Mouse (Mus musculus) CH12.LX (cell line): ENCODE data around the gene Lekr1. TPM values are rescaled to one million over a fixed set of nuclear protein-coding genes. Genes with fewer than 3 reads are reported as not detected.

Experiments used
- DNase-seq: peaks from one replicate; pipeline ENCODE4 v3.0.0-alpha.2; 2013; ENCODE audit errors: extremely low read depth
- H3K27ac ChIP-seq: 2 replicates; pipeline ENCODE4 v1.5.1; 2012; ENCODE audit warnings: low read depth, mild to moderate bottlenecking, control low read depth, moderate library complexity; ENCODE audit not compliant: insufficient read depth
- H3K27me3 ChIP-seq: replicated peaks from 2 replicates; pipeline ENCODE3; 2012; ENCODE audit warnings: inconsistent platforms
- H3K36me3 ChIP-seq, 2 experiments: replicated peaks in 1 of 2; 2 replicates each; pipeline versions ENCODE3 to v1.6.1; 2012; ENCODE audit warnings: inconsistent platforms in 1 of 2, low read length in 1 of 2, mild to moderate bottlenecking in 1 of 2, mixed read lengths in 1 of 2, moderate library complexity in 1 of 2; ENCODE audit not compliant: control insufficient read depth in 1 of 2, insufficient read depth in 1 of 2
- H3K4me1 ChIP-seq, 2 experiments: 2 replicates each; pipeline ENCODE4 v1.6.1; 2012; ENCODE audit warnings: inconsistent platforms in 1 of 2, moderate library complexity in 1 of 2; ENCODE audit not compliant: insufficient read depth in 2 of 2, control insufficient read depth in 1 of 2
- H3K4me2 ChIP-seq: 2 replicates; pipeline ENCODE4 v1.6.1; 2012; ENCODE audit warnings: low read depth, mild to moderate bottlenecking, control low read depth; ENCODE audit not compliant: poor library complexity, insufficient read depth, severe bottlenecking
- H3K4me3 ChIP-seq, 3 experiments: fragments of 150-350 bp in 1 of 3; sonication (generic) in 1 of 3; replicated peaks in 1 of 3; 2 replicates each; pipeline versions ENCODE3 to v1.5.1; 2011 to 2012; ENCODE audit warnings: low read depth in 2 of 3, low read length in 2 of 3, mild to moderate bottlenecking in 2 of 3, moderate library complexity in 2 of 3, control low read depth in 1 of 3, improper control_type of control experiment in 1 of 3, inconsistent platforms in 1 of 3, mixed read lengths in 1 of 3; ENCODE audit not compliant: poor library complexity in 1 of 3
- H3K79me2 ChIP-seq: replicated peaks from 2 replicates; pipeline ENCODE4 v1.6.1; 2012; ENCODE audit warnings: mild to moderate bottlenecking, moderate library complexity; ENCODE audit not compliant: control insufficient read depth, poor library complexity, insufficient read depth, severe bottlenecking; ENCODE audit errors: extremely low read depth
- H3K9ac ChIP-seq: 2 replicates; pipeline ENCODE4 v1.6.1; 2012; ENCODE audit warnings: low read depth, mild to moderate bottlenecking, control low read depth, moderate library complexity; ENCODE audit not compliant: insufficient read depth
- H3K9me3 ChIP-seq: replicated peaks from 2 replicates; pipeline ENCODE3; 2012; ENCODE audit warnings: low read length, inconsistent platforms, mixed read lengths
- BHLHE40 ChIP-seq: IDR thresholded peaks from 2 replicates; pipeline ENCODE4 v1.6.1; 2011; ENCODE audit warnings: mild to moderate bottlenecking, low read depth, low read length, improper control_type of control experiment
- CHD1 ChIP-seq: IDR thresholded peaks from 2 replicates; pipeline ENCODE4 v1.6.1; 2012; ENCODE audit warnings: low read depth, low read length, improper control_type of control experiment, inconsistent platforms
- CHD2 ChIP-seq: IDR thresholded peaks from 2 replicates; pipeline ENCODE4 v1.6.1; 2011; ENCODE audit warnings: low read length, improper control_type of control experiment
- CTCF ChIP-seq, 2 experiments: IDR thresholded peaks in 1 of 2; conservative IDR thresholded peaks in 1 of 2; 2 replicates each; pipeline ENCODE4 v1.5.1; 2011 to 2012; ENCODE audit warnings: low read depth in 2 of 2, low read length in 2 of 2, improper control_type of control experiment in 1 of 2, inconsistent platforms in 1 of 2, mild to moderate bottlenecking in 1 of 2, moderate library complexity in 1 of 2
- E2F4 ChIP-seq: IDR thresholded peaks from 2 replicates; pipeline ENCODE4 v1.6.1; 2011; ENCODE audit warnings: low read depth, low read length, improper control_type of control experiment; ENCODE audit not compliant: insufficient replicate concordance
- ELF1 ChIP-seq: IDR thresholded peaks from 2 replicates; pipeline ENCODE4 v1.6.1; 2014; ENCODE audit warnings: low read depth, mild to moderate bottlenecking, inconsistent platforms, low read length, improper control_type of control experiment
- EP300 ChIP-seq: IDR thresholded peaks from 2 replicates; pipeline ENCODE4 v1.6.1; 2011; ENCODE audit warnings: low read length, improper control_type of control experiment
- ETS1 ChIP-seq: conservative IDR thresholded peaks from 2 replicates; pipeline ENCODE4 v1.6.1; 2012; ENCODE audit warnings: low read depth, mild to moderate bottlenecking, inconsistent platforms, low read length, improper control_type of control experiment, moderate library complexity
- GABPA ChIP-seq: IDR thresholded peaks from 2 replicates; pipeline ENCODE4 v1.6.1; 2012; ENCODE audit warnings: low read depth, low read length, improper control_type of control experiment, inconsistent platforms; ENCODE audit not compliant: insufficient replicate concordance
- HCFC1 ChIP-seq: IDR thresholded peaks from 2 replicates; pipeline ENCODE4 v1.6.1; 2012; ENCODE audit warnings: low read depth, mild to moderate bottlenecking, inconsistent platforms, low read length, improper control_type of control experiment
- JUN ChIP-seq: IDR thresholded peaks from 2 replicates; pipeline ENCODE4 v1.6.1; 2011; ENCODE audit warnings: low read depth, mild to moderate bottlenecking, low read length, improper control_type of control experiment, moderate library complexity; ENCODE audit not compliant: insufficient read depth
- JUND ChIP-seq: conservative IDR thresholded peaks from 2 replicates; pipeline ENCODE4 v1.6.1; 2011; ENCODE audit warnings: low read depth, low read length, improper control_type of control experiment
- KAT2A ChIP-seq: IDR thresholded peaks from 2 replicates; pipeline ENCODE4 v1.6.1; 2012; ENCODE audit warnings: low read length, improper control_type of control experiment, inconsistent platforms; ENCODE audit not compliant: insufficient replicate concordance
- MAX ChIP-seq: IDR thresholded peaks from 2 replicates; pipeline ENCODE4 v1.6.1; 2011; ENCODE audit warnings: low read length, improper control_type of control experiment
- MAZ ChIP-seq: IDR thresholded peaks from 2 replicates; pipeline ENCODE4 v1.6.1; 2012; ENCODE audit warnings: low read depth, mild to moderate bottlenecking, inconsistent platforms, low read length, improper control_type of control experiment, moderate library complexity
- MEF2A ChIP-seq: IDR thresholded peaks from 2 replicates; pipeline ENCODE4 v1.6.1; 2014; ENCODE audit warnings: low read depth, mild to moderate bottlenecking, inconsistent platforms, low read length, improper control_type of control experiment, borderline replicate concordance
- MXI1 ChIP-seq: IDR thresholded peaks from 2 replicates; pipeline ENCODE4 v1.6.1; 2011; ENCODE audit warnings: mild to moderate bottlenecking, low read depth, low read length, improper control_type of control experiment
- PAX5 ChIP-seq: IDR thresholded peaks from 2 replicates; pipeline ENCODE4 v1.6.1; 2012; ENCODE audit warnings: low read length, inconsistent platforms, mixed read lengths
- POLR2A ChIP-seq: IDR thresholded peaks from 2 replicates; pipeline ENCODE4 v1.6.1; 2011; ENCODE audit warnings: low read depth, mild to moderate bottlenecking, improper control_type of control experiment, low read length
- POLR2AphosphoS2 ChIP-seq: IDR thresholded peaks from 2 replicates; pipeline ENCODE4 v1.6.1; 2011; ENCODE audit warnings: low read depth, low read length, improper control_type of control experiment
- SMC3 ChIP-seq: IDR thresholded peaks from 2 replicates; pipeline ENCODE4 v1.6.1; 2011; ENCODE audit warnings: low read depth, low read length, improper control_type of control experiment
- TBP ChIP-seq: conservative IDR thresholded peaks from 2 replicates; pipeline ENCODE4 v1.6.1; 2011; ENCODE audit warnings: low read depth, low read length, improper control_type of control experiment
- USF2 ChIP-seq: conservative IDR thresholded peaks from 2 replicates; pipeline ENCODE4 v1.6.1; 2011; ENCODE audit warnings: low read depth, low read length, improper control_type of control experiment
- ZC3H11A ChIP-seq: IDR thresholded peaks from 2 replicates; pipeline ENCODE4 v1.6.1; 2012; ENCODE audit warnings: low read depth, mild to moderate bottlenecking, inconsistent platforms, low read length, improper control_type of control experiment
- ZNF384 ChIP-seq: IDR thresholded peaks from 2 replicates; pipeline ENCODE4 v1.6.1; 2012; ENCODE audit warnings: low read depth, low read length, improper control_type of control experiment, inconsistent platforms
- dilution Hi-C: fragments of 300-500 bp; cut with MboI; formaldehyde crosslinking; loops from 2 replicates; pipeline ENCODE4 v1.14.3; 2020; ENCODE audit warnings: low sequenced_read_pairs; ENCODE audit not compliant: extremely low pct_unique_long_range_greater_than_20kb, extremely low pct_ligation_motif_present
- in situ Hi-C: fragments of 300-500 bp; cut with MboI; formaldehyde crosslinking; loops from 3 replicates; pipeline ENCODE4 v1.14.3; 2019; ENCODE audit warnings: low sequenced_read_pairs, low pct_ligation_motif_present, low pct_unique_long_range_greater_than_20kb, mixed read lengths
- polyA plus RNA-seq: library from polyadenylated mRNA; unstranded; fragments of >175 nt; gene quantifications from 2 replicates; pipeline ENCODE4 v1.2.1, GENCODE M21; 2012; ENCODE audit warnings: low read depth; ENCODE audit not compliant: insufficient read length
- total RNA-seq, 2 experiments: library from RNA; depleted of rRNA; stranded (reverse); fragments of 300-350 nt in 1 of 2; fragments of >200 nt in 1 of 2; gene quantifications; 2 replicates each; pipeline ENCODE4 v1.2.3; 2012 to 2014

Gene Lekr1
- total and polyA plus RNA-seq, 3 experiments, result 0.17 to 1.4 (median 0.47) TPM

GRCm38 (mm10) chr3:65633604-65634003 lies 32.4 kb upstream of the Lekr1 start:
- in situ Hi-C loops, result no loop called here
- no peak for TF ChIP-seq HCFC1
- TF ChIP-seq ZNF384, result peak; percentile 33; the same call in 1 of the 2 replicates
- H3K4me3 ChIP-seq, result no peak overlapping the region
- no peak for DNase-seq
- dilution Hi-C loops, result no loop called here
- no peak overlapping the region for H3K9ac ChIP-seq
- peaks cover 0 to 11% of the 10 kb centered on the region in 2 experiments; a peak in 2 of 4 replicates for H3K4me1 ChIP-seq
- no peaks in the 10 kb centered on the region for H3K9me3 ChIP-seq
- H3K79me2 ChIP-seq, result no peaks in the 10 kb centered on the region
- no peak overlapping the region for H3K27ac ChIP-seq
- no peaks in the 10 kb centered on the region for H3K36me3 ChIP-seq
- H3K27me3 ChIP-seq, result no peaks in the 10 kb centered on the region
- H3K4me2 ChIP-seq, result no peak overlapping the region

GRCm38 (mm10) chr3:65635983-65636382 lies 30.0 kb upstream of the Lekr1 start:
- no peak for DNase-seq
- dilution Hi-C loops, result no loop called here

GRCm38 (mm10) chr3:65637313-65637712 lies 28.7 kb upstream of the Lekr1 start:
- Histone ChIP-seq H3K4me3 (no peak overlapping the region), H3K27me3 (no peaks in the 10 kb centered on the region), H3K79me2 (no peaks in the 10 kb centered on the region), H3K9ac (no peak overlapping the region), H3K4me2 (no peak overlapping the region), H3K36me3 (no peaks in the 10 kb centered on the region), H3K4me1 (no peaks in the 10 kb centered on the region), H3K27ac (no peak overlapping the region), H3K9me3 (no peaks in the 10 kb centered on the region)
- in situ Hi-C loops (no loop called here), dilution Hi-C loops (no loop called here)
- TF ChIP-seq EP300, result no peak
- TF ChIP-seq MXI1, result no peak
- TF ChIP-seq SMC3, result no peak
- TF ChIP-seq JUN, result no peak
- TF ChIP-seq ETS1, result no peak
- no peak for TF ChIP-seq HCFC1
- no peak for TF ChIP-seq TBP
- no peak for TF ChIP-seq MAX
- no peak for TF ChIP-seq POLR2A
- no peak for TF ChIP-seq CHD2
- no peak for TF ChIP-seq PAX5
- TF ChIP-seq MAZ, result no peak
- TF ChIP-seq CHD1, result no peak
- no peak for TF ChIP-seq ZC3H11A
- TF ChIP-seq KAT2A, result no peak
- no peak for TF ChIP-seq ELF1
- TF ChIP-seq CTCF (conservative IDR thresholded peaks at IDR 0.05 in 1 of 2, IDR thresholded peaks at IDR 0.05 in 1 of 2; ENCODE audit: low read depth in 2 of 2, low read length in 2 of 2), result no peak
- TF ChIP-seq JUND, result no peak
- no peak for TF ChIP-seq GABPA
- no peak for TF ChIP-seq POLR2AphosphoS2
- DNase-seq, result no peak

More at GRCm38 (mm10) chr3:65635983-65636382, 30.0 kb upstream of the Lekr1 start:
- H3K79me2 ChIP-seq, result no peaks in the 10 kb centered on the region
- no peaks in the 10 kb centered on the region for H3K9me3 ChIP-seq
- no peaks in the 10 kb centered on the region for H3K4me1 ChIP-seq
- H3K4me2 ChIP-seq, result no peak overlapping the region
- TF ChIP-seq USF2 (no peak), HCFC1 (no peak), PAX5 (no peak), MAZ (no peak), MEF2A (no peak), E2F4 (no peak), JUN (no peak), EP300 (no peak), BHLHE40 (no peak), MAX (no peak)
- no peak overlapping the region for H3K27ac ChIP-seq
- H3K9ac ChIP-seq, result no peak overlapping the region
- H3K27me3 ChIP-seq, result no peaks in the 10 kb centered on the region
- in situ Hi-C loops, result no loop called here
- no peaks in the 10 kb centered on the region for H3K36me3 ChIP-seq
- H3K4me3 ChIP-seq, result no peak overlapping the region
